Mouse (Mus musculus): Measurements from ENCODE around the gene Pcdh7. TPM values are rescaled to one million over a fixed set of nuclear protein-coding genes. Genes with fewer than 3 reads are reported as not detected.
"Not testable (repeated sequence)": the region's sequence is repeated elsewhere in the genome, so short reads cannot be mapped to it uniquely, and the experiment has no call there.

The Pcdh7 gene
- total RNA-seq, 2 experiments from 2014 or later: 57.1 to 58.3 TPM

DNA sequence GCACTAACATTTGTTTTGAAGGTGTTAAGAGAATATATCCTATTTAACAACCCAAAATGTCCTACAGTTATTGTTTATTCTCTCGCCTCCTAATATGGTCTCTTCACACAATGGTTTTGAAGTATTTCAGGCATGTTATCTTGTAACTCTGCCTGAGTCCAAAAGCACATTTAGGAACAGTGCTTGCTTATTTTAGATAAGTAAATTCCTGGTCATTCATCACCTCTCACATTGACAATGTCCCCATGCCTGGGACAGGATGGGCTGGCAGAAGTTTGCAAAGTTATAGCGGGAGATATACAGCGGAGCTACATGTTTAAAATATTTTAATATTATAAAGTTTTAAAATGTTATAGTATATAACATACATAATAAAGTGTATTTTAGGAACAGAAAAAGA lies 365.3 kb downstream of the Pcdh7 start:
- DNase-seq (ENCODE audit: low spot score in 2 of 2): no peak

DNA sequence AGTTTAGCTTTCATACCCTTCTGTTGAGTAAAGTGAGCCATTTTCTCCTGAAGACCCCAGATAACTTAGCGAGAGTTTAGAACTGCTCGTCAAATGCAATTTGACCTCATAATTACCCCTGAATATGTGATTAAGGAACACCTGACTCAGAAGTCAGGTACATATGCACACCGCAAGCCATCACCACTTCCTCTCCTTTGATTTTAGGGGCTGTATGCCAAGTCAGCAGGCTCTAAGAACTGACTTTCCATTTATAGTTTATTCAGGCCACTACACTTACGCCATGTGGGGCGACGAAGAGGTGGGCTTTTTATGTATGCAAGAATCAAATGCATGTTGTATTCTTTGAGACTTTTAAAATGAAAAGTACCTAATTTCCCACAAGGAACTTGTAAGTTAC lies 366.2 kb downstream of the Pcdh7 start:
- DNase-seq (ENCODE audit: low spot score in 2 of 2): no peak

GRCm38 (mm10) chr5:58108665-58109364 lies 391.0 kb downstream of the Pcdh7 start:
- DNase-seq (ENCODE audit: low spot score in 2 of 2): peak in 1 of 2 experiments; percentile 15

DNA sequence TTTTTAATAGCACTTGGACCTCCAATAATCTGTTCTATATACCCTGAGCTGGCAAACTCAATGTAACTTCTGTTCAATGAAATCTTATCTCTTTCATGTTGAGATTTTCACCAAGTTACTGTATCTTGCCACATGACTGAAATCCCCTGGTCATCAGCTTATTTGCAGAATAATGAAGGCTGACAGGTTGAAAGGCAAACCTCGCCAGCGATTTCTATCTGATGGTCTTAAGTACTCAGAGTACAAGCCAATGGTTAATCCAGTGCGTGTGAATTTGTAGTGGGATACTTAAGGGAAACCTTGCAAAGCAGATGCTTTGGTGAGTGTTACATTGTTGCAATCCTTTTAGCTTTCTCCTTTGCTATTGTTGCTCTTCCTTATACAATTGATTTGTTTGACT lies 398.3 kb downstream of the Pcdh7 start:
- DNase-seq (ENCODE audit: low spot score in 2 of 2): no peak

GRCm38 (mm10) chr5:58117896-58118295 lies 400.1 kb downstream of the Pcdh7 start:
- no peak for DNase-seq (ENCODE audit: low spot score in 2 of 2)

DNA sequence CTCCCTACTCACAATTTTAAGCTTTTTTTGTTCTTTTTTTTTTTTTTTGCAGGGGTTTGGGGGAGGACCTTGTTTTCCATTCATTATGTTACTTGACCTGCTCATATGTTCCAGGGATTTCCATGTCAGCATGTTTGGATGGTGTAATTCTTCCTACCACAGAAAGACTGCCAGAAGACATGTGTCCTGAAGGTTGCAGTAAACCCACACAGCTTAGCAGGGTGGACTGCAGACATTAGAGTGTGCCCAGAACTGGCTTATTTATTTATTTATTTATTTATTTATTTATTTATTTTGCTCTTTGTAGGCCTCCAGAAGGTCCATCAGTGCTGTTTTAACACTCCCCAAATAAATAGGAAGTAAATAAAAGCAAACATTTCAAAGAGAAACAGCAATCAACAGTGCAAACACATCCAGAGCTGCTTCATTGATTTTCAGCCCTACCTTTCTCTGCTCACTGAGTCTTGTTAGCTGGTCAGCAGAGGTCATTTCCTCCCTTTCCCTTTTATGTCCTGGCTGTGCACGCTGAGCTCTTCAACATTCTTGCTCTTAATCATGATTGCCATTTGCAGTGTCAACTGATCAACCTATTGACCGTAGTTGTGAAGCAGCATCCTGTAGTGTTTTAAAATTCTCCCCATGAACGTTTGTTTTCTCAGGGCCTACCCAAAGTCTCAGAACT lies 401.3 kb downstream of the Pcdh7 start:
- DNase-seq (ENCODE audit: low spot score in 2 of 2): no peak

- DNase-seq (ENCODE audit: low spot score in 2 of 2): no peak
Observed at GRCm38 (mm10) chr5:58143897-58144296, 426.1 kb downstream of the Pcdh7 start.

DNA sequence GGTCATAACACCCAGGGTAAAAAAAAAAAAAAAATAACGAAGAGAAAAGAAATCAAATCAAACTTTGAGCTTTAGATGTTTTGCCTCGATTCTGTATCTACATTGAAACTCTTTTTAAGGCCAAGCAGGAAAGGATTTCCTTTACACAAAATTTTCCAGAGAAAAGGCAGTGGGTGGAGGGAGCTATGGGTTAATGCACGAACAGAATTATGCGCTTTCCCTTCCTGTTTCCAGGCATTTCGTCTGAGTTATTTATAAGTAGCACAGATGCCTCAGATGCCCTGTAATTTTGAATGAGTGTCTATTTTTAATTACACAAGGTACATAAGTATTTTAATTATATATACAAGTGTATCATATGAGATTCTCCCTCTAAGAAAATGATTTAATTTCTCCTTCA lies 436.2 kb downstream of the Pcdh7 start:
- no peak for DNase-seq (ENCODE audit: low spot score in 2 of 2)

- DNase-seq (ENCODE audit: low spot score in 2 of 2): no peak
Observed at GRCm38 (mm10) chr5:58172218-58172617, 454.5 kb downstream of the Pcdh7 start.

- DNase-seq (ENCODE audit: low spot score in 2 of 2): not testable (repeated sequence)
Observed at GRCm38 (mm10) chr5:58174335-58174734, 456.6 kb downstream of the Pcdh7 start.

- no peak for DNase-seq (ENCODE audit: low spot score in 2 of 2)
Observed at GRCm38 (mm10) chr5:58175532-58175931, 457.8 kb downstream of the Pcdh7 start.
